Mouse (Mus musculus) forebrain, embryonic 10.5 days (tissue): ENCODE results near the gene Tomm20. TPM values are rescaled to one million over a fixed set of nuclear protein-coding genes. Genes with fewer than 3 reads are reported as not detected.
"Not testable (repeated sequence)": the region's sequence is repeated elsewhere in the genome, so short reads cannot be mapped to it uniquely, and the experiment has no call there.

Source experiments
- DNase-seq: peaks from one replicate; pipeline ENCODE4 v3.0.0-alpha.2; 2017; ENCODE audit warnings: low spot score; ENCODE audit errors: extremely low spot score
- H3K27ac ChIP-seq: fragments of 300-500 bp; sonication (generic); 2 replicates; pipeline ENCODE4 v1.5.1; 2016; ENCODE audit warnings: mild to moderate bottlenecking
- H3K27me3 ChIP-seq: fragments of 300-500 bp; sonication (generic); 2 replicates; pipeline ENCODE4 v1.6.1; 2016; ENCODE audit warnings: mild to moderate bottlenecking; ENCODE audit not compliant: poor library complexity, severe bottlenecking
- H3K36me3 ChIP-seq: fragments of 300-500 bp; sonication (generic); replicated peaks from 2 replicates; pipeline ENCODE4 v1.6.1; 2016; ENCODE audit warnings: mild to moderate bottlenecking, moderate library complexity
- H3K4me1 ChIP-seq: fragments of 300-500 bp; sonication (generic); 2 replicates; pipeline ENCODE4 v1.6.1; 2016
- H3K4me3 ChIP-seq: fragments of 300-500 bp; sonication (generic); 2 replicates; pipeline ENCODE4 v1.5.1; 2016; ENCODE audit warnings: mild to moderate bottlenecking, moderate library complexity
- H3K9me3 ChIP-seq: fragments of 300-500 bp; sonication (generic); 2 replicates; pipeline ENCODE4 v1.6.1; 2016; ENCODE audit warnings: mild to moderate bottlenecking, moderate library complexity
- WGBS: fragments of 180-500 bp; shearing (Covaris S2); methylation state at CpG from one replicate; pipeline ENCODE4 v1.1.7; 2016; 5-methylcytosine and 5-hydroxymethylcytosine counted together
- polyA plus RNA-seq: library from polyadenylated mRNA; unstranded; fragments of >200 nt; fragmentation: Nextera tagmentation; extraction: Ambion mirVana; gene quantifications from 2 replicates; pipeline ENCODE4 v1.2.1, GENCODE M21; 2016

Tomm20 gene
- polyA plus RNA-seq, 1 experiment from 2014 or later, result 294 TPM

DNA sequence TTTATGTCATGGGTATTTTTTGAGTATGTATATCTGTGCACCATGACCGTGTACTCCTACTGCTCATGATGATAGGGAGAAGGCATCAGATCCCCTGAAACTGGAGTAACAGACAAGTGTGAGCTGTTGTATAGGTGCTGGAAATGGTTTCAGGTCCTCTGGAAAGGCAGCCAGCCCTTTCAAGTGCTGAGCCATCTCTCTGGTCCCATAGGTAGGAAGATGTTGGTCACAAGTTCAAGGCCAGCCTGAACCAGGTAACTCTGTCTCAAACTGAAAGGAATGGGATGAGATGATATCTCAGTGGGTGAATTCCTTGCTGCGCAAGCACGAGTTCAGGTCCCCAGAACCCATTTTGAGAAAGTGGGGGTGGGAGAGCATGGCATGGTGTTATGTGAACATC lies 24.2 kb downstream of the Tomm20 start:
- Histone ChIP-seq H3K4me1 (peaks cover 15% of the 10 kb centered on the region), H3K27me3 (no peaks in the 10 kb centered on the region), H3K9me3 (no peaks in the 10 kb centered on the region), H3K36me3 (peaks cover 12% of the 10 kb centered on the region; the same call in 1 of the 2 replicates), H3K4me3 (no peak overlapping the region), H3K27ac (no peak overlapping the region)
- 87% methylated on average over 3 of the region's 3 CpGs for WGBS
- no peak for DNase-seq

DNA sequence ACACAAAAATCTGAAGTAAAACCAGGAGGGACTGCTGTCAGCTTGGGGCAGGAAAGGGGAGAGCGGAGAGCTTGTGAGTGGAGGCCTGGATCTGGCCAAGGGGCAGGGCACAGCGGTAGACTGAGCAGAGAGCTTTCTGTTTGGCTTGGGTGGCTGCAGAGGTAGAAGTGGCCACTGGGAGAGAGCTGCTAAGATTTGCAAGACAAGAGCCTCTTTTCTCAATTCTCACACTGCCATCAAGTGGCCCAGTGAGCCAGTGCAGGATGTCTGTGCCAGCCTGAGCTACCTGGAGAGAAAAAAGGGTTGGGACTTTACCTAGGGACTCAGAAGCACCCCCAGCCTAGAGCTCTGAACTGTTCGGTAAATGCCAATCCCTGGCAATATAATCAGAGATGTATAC lies 24.8 kb downstream of the Tomm20 start:
- Histone ChIP-seq H3K9me3 (no peaks in the 10 kb centered on the region), H3K27ac (peak overlapping the region; percentile 31; the same call in 1 of the 2 replicates), H3K4me1 (peaks cover 15% of the 10 kb centered on the region), H3K27me3 (no peaks in the 10 kb centered on the region), H3K4me3 (no peak overlapping the region), H3K36me3 (peaks cover 6% of the 10 kb centered on the region; the same call in 1 of the 2 replicates)
- 29% methylated on average over 3 of the region's 3 CpGs for WGBS
- peak; percentile 65 for DNase-seq

DNA sequence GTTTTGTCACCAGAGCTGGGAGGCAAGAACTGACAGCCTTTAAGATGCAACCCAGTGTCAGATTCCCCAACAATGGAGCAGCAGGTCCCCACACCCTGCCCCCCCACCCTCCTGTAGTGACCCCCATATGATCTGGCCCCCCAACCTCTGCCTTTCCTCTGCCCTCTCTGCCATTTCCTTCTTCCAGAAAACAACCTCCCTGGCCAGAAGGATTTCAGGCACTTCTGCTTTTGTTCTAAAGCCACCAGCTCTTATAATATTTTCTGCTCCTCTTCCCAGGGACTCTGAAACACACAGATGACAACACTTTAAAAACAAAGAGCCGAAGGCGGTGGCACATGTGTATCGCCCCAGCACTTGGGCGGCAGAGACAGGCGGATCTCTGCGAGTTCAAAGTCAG lies 25.3 kb downstream of the Tomm20 start:
- Histone ChIP-seq H3K9me3 (no peaks in the 10 kb centered on the region), H3K4me3 (no peak overlapping the region), H3K27ac (peak overlapping the region; percentile 31; the same call in 1 of the 2 replicates), H3K27me3 (no peaks in the 10 kb centered on the region), H3K4me1 (peaks cover 15% of the 10 kb centered on the region), H3K36me3 (peaks cover 2% of the 10 kb centered on the region; the same call in 1 of the 2 replicates)
- DNase-seq, result peak; percentile 13
- WGBS, result 83% methylated on average over 6 of the region's 6 CpGs

DNA sequence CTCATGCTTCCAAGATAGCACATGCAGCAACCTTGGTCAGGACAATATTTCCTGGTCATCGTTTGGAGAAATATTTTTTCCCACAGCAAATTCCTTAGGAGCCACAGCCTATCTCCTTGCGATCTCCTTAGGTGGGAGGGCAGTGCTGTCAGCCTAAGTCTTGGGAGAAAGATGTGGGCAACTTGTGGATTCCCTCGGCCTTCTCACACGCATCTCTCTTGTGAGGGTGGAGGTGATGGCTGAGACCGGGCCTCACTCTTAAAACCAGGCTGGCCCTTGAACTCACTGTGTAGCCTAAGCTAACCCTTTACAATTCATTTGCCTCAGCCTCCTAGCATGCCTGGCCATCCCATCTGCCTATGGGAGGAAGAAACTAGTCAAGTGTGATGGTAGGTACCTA lies 25.9 kb downstream of the Tomm20 start:
- H3K36me3 ChIP-seq, result no peaks in the 10 kb centered on the region
- H3K27ac ChIP-seq, result no peak overlapping the region
- 94% methylated on average over 5 of the region's 5 CpGs for WGBS
- no peak overlapping the region for H3K4me3 ChIP-seq
- peaks cover 19% of the 10 kb centered on the region for H3K4me1 ChIP-seq
- H3K27me3 ChIP-seq, result no peaks in the 10 kb centered on the region
- H3K9me3 ChIP-seq, result no peaks in the 10 kb centered on the region
- peak; percentile 12 for DNase-seq

DNA sequence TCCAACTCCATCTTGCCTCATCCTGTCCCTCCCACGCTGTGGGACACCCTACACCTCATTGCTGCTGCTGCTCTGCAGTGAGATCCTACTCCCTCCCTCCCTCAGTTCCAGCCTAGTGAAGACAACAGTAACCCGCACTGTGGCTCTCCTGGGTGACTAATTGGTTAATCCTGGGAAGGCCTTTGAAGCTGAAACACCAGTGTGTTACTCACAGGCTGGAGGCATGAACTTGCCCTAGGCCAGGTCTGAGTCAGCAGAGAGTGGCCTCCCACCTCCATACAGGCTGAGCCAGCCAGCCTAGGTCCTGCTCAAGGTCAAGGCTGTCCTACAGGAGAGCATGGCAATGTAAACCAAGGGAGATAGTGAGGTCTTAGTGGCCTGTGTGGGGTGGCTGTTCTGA lies 26.4 kb downstream of the Tomm20 start:
- Histone ChIP-seq H3K9me3 (no peaks in the 10 kb centered on the region), H3K27me3 (no peaks in the 10 kb centered on the region), H3K36me3 (no peaks in the 10 kb centered on the region), H3K4me3 (no peak overlapping the region), H3K4me1 (peaks cover 24% of the 10 kb centered on the region), H3K27ac (peak overlapping the region; percentile 16; the same call in 1 of the 2 replicates)
- 59% methylated on average over 2 of the region's 2 CpGs for WGBS
- DNase-seq, result no peak

DNA sequence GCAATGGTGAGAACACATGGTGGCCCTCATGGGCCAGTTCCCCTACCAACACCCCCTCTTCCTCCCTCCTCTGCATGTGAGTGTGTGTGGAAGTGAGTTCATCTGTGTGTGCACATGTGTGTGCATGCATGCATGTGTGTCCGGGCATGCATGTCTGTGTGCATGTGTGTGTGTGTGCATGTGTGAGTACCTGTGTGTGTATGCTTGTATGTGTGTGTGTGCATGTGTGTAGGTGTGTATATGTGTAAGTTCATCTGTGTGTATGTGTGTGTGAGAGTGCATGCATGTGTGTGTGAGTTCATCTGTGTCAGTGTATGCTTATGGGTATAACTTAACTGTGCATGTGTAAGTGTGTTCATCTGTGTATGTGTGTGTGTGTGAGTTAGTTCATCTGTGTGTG lies 27.3 kb downstream of the Tomm20 start:
- Histone ChIP-seq H3K27ac (no peak overlapping the region), H3K4me1 (peaks cover 31% of the 10 kb centered on the region), H3K36me3 (no peaks in the 10 kb centered on the region), H3K27me3 (no peaks in the 10 kb centered on the region), H3K4me3 (no peak overlapping the region), H3K9me3 (no peaks in the 10 kb centered on the region)
- DNase-seq, result no peak
- 100% methylated on average over 1 of the region's 1 CpGs for WGBS

DNA sequence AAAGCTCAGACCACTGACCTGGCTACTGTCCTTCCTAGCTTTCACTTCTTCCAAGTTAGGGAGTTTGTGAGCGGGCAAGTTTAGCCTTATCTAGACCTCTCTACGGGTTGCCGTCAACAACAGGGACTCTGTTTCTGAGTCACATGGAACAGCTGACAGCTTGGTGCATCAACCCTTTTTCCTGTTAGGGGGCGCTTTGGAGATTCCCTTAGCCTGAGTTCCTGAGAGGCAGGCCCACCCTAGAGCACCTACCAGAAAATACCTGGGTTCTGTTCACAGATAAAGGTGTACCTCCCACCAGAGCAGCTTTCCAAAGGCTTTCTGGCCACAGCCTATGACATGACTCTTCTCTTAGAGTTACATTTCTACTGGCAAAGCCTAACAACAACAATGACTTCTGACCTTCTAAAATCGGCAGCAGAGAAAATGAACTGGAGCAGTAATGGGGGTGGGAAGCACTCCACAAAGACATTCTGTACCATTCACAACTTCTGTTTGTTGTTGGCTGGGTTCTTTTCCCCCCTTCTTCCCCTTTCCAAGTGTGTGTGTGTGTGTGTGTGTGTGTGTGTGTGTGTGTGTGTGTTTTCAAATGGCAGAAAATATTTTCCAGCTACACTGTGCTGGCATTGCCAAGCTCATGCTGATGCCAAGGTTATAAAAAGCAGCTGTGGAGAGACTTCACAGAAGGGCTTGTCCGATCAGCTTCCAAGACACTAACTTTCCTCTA lies 28.3 kb downstream of the Tomm20 start:
- no peak overlapping the region for H3K4me3 ChIP-seq
- H3K27ac ChIP-seq, result no peak overlapping the region
- 67% methylated on average over 6 of the region's 6 CpGs for WGBS
- H3K4me1 ChIP-seq, result peaks cover 33% of the 10 kb centered on the region
- H3K27me3 ChIP-seq, result no peaks in the 10 kb centered on the region
- no peak for DNase-seq
- no peaks in the 10 kb centered on the region for H3K36me3 ChIP-seq
- no peaks in the 10 kb centered on the region for H3K9me3 ChIP-seq

DNA sequence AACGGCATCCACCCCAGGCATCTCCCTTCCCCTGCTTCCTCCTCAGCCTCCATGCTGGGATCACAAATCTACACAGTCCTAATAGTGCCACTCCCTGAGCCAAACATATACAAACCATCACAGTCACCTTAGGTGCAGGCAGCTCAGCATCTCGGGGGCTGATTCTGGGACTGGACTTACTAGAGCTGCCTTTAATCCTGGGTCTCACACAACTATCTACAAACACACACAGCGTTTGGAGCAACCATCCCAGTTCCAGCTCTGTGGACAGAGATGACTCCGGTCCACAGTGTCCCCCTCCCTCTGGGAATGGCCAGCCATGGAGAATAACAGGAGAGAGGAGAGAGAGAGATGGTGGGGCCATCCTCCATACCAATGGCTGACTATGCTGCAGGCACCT lies 29.0 kb downstream of the Tomm20 start:
- DNase-seq, result no peak
- Histone ChIP-seq H3K4me3 (no peak overlapping the region), H3K27me3 (no peaks in the 10 kb centered on the region), H3K36me3 (no peaks in the 10 kb centered on the region), H3K9me3 (no peaks in the 10 kb centered on the region), H3K4me1 (peaks cover 33% of the 10 kb centered on the region), H3K27ac (no peak overlapping the region)
- WGBS, result 90% methylated on average over 4 of the region's 4 CpGs

DNA sequence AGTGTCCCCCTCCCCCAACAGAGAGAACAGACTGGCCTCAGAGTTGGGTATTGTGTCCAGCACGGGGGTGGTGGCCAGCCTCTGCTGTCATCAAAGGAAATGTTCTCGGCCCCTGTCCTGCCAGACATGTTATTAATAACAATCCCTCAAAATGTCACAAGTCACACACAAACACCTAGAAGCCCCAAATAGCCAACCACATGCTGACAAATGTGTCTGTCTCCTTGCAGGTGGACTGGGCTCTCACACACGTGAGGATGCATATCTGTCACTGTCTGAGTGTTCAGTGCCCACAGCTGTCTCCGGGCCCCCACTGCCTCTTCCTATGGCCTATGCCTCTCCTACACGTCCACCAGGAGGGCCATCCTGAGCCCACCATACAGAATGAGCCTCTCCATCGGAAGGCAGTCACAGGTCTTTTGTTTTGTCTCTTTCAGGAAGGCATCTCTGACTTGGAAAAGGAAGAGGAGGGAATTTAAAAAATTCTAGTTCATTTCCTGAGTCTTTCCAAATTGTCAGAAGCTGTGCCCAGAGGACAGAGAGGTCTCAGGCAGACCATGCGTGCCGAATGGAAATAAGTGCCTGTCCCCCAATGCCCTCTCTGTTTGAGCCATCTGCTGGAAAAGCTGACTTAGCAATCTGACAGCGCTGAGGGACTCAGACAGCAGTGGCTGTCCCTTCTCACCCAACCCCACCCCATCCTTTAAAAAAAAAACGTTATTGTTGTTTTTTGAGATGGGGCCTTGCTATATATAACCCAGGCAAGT lies 30.9 kb downstream of the Tomm20 start:
- no peaks in the 10 kb centered on the region for H3K27me3 ChIP-seq
- no peak overlapping the region for H3K4me3 ChIP-seq
- WGBS, result 52% methylated on average over 10 of the region's 10 CpGs
- H3K36me3 ChIP-seq, result no peaks in the 10 kb centered on the region
- peaks cover 25% of the 10 kb centered on the region for H3K4me1 ChIP-seq
- no peak for DNase-seq
- no peaks in the 10 kb centered on the region for H3K9me3 ChIP-seq
- peak overlapping the region; percentile 16; the same call in 1 of the 2 replicates for H3K27ac ChIP-seq

DNA sequence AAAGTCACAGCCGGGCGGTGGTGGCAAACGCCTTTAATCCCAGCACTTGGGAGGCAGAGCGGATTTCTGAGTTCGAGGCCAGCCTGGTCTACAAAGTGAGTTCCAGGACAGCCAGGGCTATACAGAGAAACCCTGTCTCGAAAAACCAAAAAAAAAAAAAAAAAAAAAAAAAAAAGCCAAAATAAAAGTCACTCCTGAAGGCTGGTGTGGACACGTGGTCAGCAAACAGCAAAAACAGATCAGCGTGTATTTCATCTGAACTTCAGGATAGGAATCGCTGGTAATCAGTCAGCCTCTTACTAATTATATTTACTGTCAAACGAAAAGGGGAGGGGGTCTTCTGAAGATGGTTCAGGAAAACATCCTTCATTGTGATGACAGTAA lies 31.5 kb downstream of the Tomm20 start:
- not testable (repeated sequence) for H3K36me3 ChIP-seq, H3K9me3 ChIP-seq, H3K4me3 ChIP-seq, H3K27me3 ChIP-seq, DNase-seq
- peaks cover 19% of the 10 kb centered on the region for H3K4me1 ChIP-seq
- 75% methylated on average over 10 of the region's 10 CpGs for WGBS
- peak overlapping the region; percentile 16; the same call in 1 of the 2 replicates for H3K27ac ChIP-seq

DNA sequence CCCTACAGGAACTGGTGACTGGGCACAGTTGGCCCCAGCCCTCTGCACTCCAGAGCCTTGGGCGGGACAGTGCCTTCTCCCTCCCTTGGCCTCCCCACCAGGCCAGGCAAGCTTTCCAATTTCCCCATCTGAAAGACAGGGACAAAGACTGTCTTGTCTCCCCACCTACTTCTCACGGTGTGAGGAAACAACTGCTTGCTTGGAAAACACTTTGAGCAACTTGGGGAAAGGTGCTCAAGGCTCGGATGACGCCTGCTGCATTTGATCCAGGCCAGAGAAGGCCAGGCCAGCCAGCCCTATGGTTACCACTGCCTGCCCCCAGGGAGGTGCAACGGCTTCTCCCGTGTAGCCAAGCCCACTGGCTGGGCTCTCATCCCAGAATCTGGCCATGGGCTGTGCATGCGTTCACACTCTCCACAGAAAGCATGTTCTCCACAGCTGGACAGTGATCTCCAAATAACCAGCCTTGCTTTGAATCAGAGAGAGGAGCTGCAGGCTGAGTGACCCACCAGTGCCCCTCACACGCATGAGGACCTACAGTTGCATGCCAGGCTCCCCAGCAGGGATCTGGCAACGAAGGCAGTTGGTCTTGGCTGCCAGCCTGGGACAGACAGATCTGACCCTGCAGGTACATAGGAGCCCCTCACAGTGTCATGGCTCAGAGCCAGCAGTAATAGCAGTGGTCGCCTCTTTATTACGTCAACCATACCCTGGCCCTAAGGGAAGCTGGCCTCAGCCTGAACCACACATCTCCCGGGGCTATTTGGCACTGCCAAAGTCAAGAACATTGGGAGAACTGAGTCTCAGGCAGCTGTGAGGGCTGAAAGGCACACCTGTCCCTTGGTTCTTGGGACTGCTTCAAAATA lies 32.2 kb downstream of the Tomm20 start:
- 69% methylated on average over 12 of the region's 12 CpGs for WGBS
- H3K27ac ChIP-seq, result peak overlapping the region; percentile 59
- no peak overlapping the region for H3K4me3 ChIP-seq
- peaks cover 18% of the 10 kb centered on the region for H3K4me1 ChIP-seq
- no peaks in the 10 kb centered on the region for H3K9me3 ChIP-seq
- DNase-seq, result no peak
- no peaks in the 10 kb centered on the region for H3K27me3 ChIP-seq
- H3K36me3 ChIP-seq, result no peaks in the 10 kb centered on the region

DNA sequence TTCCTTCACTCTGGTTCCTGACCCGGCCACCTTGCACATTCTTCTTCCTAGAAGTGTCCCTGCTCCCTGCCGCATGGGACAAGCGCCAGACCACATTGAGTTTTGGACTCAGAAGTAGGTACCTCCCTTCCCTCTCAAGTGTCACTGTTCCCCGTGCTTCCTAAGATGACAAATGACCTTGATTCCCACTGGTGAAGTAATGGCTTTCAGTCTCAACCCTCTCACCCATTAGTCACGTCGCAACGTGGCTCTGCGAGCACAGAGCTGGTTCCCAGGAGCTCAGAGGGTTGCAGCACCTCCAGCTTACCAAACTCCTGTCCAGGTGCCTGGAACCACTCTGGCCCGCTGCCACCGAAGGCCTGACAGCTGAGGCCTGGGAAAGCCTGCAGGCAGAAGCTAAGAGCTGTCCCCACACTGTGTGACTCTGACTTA lies 36.3 kb downstream of the Tomm20 start:
- no peak for DNase-seq
- Histone ChIP-seq H3K9me3 (no peaks in the 10 kb centered on the region), H3K4me3 (no peak overlapping the region), H3K27me3 (no peaks in the 10 kb centered on the region), H3K36me3 (no peaks in the 10 kb centered on the region), H3K27ac (no peak overlapping the region), H3K4me1 (peaks cover 11% of the 10 kb centered on the region)
- 89% methylated on average over 10 of the region's 10 CpGs for WGBS
